Mouse (Mus musculus) kidney, postnatal 4 days (tissue): ENCODE data around the gene Trcg1.
A peak's percentile ranks its signal among the peaks of the same experiment; 100 is the strongest.

ENCODE experiments used
- DNase-seq, 2 experiments: peaks; one replicate each; pipeline ENCODE4 v3.0.0; 2021; ENCODE audit warnings: mixed read lengths in 2 of 2

Gene Trcg1

GRCm38 (mm10) chr9:57233767-57234166, 2.6 kb upstream of the Trcg1 start:
- DNase-seq, result no peak

GRCm38 (mm10) chr9:57237705-57238104, 1.3 kb downstream of the Trcg1 start:
- no peak for DNase-seq

GRCm38 (mm10) chr9:57238220-57238619, 1.9 kb downstream of the Trcg1 start:
- DNase-seq, result no peak

- DNase-seq, result no peak
Measured at GRCm38 (mm10) chr9:57241111-57241510, 4.8 kb downstream of the Trcg1 start.

DNA sequence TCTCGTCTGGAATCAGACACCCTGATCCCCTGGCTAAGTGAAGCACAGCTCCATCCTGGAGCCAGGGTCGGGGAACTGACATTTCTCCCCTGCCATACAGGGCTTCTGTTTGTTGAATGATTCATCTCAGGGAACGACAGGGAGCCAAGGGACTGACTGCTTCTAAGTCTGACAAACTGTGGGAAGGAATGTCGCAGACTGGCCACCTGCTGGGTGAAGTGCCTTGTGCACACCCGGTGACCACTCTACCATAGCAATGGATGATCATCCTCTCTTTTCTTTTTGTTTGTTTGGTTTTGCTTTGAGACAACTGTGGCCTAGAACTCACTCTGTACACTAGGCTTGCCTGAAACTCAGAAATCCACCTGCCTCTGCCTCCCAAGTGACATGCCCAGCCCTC, 6.6 kb downstream of the Trcg1 start:
- no peak for DNase-seq

DNA sequence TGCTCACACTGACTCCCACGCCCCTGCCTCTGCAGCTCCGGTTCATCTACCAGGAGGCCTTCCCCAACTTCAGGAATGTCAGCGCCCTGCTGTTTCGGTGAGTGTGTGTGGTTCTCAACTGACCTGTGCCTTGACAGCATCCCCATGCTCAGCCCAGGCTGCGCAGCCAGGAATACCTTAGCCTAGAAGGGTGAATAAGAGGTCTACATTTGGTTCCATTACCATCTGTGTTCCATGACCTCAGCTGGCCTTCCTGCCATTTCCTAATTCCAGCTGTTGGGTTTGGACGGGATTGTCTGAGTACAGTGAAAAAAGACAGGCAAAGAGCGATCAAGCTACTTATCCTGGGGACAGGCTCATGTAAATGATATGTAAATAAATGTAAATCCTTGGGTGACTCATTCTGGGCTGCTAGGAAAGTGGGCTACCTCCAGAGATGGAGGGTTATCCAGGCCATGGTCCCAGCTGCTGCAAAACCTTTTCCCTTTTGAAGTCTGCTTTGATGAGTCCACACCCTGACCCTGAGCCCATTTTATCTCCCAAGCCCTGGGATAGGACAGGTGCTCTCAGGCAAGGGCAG, 7.8 kb downstream of the Trcg1 start:
- peak in 1 of 2 experiments; percentile 42 for DNase-seq

DNA sequence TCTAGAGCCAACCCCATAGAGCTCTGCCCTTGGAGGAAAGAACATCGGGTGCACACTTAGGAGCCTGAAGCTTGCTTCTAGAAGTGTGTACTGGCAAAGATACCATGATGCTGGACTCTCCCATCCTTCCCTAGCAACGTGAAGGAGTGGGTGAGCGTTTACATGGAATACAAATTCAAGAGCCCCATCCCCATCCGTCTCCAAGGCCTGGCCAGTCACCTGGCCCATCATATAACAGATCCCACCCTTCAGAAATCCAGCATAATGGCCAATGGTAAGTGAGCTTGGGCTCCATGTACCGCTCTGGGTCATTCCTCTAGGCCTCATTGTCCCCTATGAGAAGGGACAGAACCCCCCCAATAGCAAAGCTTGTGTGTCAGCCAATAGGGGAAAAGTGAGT, 10.1 kb downstream of the Trcg1 start:
- DNase-seq, result no peak

GRCm38 (mm10) chr9:57247201-57247671, 10.9 kb downstream of the Trcg1 start:
- peak; percentile 27 to 51 for DNase-seq

- DNase-seq, result no peak
Measured at GRCm38 (mm10) chr9:57248030-57248942, 11.9 kb downstream of the Trcg1 start.

DNA sequence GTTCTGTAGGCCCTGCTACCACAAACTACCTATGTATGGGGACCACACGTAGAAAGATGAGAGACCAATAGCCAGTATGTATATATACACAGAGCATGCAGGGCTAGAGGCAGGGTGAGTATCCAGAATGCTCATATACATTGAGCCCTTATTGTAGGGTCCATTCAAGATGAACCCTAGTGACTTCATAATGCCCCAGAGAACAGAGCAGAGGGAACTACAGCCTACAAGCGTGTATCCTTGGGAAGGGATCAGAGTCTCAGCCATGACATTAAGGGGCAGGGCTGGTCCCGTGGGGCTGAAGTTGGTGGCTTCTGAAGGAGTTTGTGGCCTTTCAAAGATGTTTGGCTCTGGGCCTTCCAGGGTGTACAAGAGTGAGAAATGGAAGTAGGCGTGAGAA, 13.7 kb downstream of the Trcg1 start:
- DNase-seq, result no peak

DNA sequence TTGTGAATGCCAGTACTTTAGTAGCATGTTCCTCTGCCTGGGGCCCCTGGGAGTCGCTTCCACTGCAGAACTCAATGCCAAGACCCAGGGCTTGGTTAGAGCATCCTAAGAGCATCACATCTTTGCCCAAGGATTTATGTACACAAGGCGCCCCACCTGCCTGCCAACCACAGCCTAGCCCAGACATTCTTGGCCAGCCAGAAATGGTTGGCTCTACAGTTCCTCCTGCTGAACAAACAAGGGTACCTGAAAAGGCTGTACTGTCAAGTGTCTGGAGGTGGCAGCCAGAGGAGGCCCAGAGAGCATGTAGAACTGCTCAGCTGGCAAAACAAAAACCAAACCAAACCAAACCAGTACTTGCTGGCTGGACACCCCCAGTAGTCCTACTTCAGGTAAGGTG, 14.8 kb downstream of the Trcg1 start:
- no peak for DNase-seq

DNA sequence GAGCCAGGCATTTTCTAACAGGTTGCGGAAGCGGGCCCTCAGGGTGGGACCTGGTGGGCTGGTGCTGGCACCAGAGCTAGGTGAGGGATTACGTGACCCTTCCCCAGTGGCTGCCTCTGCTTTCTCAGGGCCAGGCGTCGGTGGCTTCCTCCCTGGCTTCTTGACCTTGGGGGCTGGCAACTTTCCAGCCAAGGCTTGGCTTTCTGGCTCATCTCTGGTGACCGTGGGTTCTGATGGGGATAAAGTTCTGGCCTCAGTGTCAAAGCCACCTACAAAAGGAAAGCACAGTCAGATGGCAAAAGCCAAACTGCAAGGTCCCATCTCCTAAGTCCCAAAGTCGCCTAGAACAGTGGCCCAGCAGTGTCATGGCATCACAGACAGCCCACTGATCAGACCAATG, 17.7 kb downstream of the Trcg1 start:
- DNase-seq, result no peak

DNA sequence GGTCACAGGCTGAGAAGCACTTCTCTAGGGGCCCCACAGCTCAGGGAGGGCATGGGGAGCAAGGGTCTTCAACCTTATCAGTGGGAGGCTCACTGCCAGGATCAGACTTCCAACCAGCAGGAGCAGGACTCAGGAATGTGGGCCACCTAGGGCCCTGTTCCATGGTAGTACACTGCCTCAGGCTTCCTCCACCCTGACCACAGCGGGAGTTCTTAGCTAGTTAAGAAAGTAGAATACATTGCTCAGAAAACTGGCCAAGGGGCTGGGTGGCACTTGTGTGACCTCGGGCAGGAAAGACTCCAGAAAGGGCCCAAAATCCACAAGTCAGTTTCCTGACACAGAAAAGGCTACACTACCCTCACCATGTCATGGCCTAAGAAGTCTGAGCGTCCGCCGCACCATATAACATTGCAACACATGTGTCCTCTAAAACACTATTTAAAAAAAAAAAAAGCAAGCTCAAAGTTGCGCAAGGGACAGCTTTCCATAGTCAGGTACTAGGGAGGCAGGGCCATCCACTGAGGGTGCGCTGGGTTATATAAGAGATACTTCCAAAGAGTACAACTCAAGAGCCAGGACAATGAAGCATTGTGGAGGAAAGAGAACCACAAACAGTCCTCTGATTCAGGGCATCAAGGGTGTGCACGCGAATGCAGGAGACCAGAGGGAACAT, 18.6 kb downstream of the Trcg1 start:
- DNase-seq, result no peak

DNA sequence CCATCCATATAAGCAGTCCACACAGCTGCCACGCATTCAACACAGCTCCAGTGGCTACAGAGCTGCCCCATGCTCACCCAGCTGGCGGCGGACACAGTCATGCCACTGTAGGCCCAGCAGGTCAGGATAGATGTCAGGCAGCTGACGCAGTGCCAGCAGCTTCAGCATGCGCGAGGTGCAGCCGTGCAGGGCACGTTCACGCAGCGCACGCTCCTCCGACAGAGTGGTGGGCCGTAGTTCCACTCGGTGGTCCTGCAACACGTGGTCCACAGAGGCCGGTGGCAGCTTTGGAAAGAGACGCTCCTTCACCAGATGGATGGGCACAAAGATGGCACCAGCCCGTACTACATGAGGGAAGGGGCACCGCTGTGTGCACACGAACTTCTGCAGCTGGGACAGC, 20.0 kb downstream of the Trcg1 start:
- DNase-seq, result no peak

DNA sequence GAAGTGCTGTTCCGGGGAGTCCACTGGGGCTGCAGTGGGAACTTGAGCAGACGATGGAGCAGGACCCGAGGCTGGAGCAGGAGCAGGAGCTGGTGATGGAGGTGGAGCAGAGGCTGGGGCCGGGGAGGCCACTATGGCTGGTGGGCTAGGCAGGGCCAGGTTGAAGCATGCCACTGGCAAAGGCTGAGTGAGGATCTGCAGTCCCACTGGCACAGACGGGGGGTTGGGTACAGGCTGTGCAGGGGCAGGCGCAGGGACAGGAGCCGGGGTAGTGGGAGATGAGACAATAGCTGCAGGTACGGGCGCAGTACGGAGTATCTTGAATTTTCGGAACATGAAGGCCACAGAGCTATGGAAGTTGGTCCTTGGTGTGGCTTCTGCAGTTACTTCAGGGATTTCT, 20.5 kb downstream of the Trcg1 start:
- no peak for DNase-seq

GRCm38 (mm10) chr9:57257627-57258026, 21.3 kb downstream of the Trcg1 start:
- DNase-seq, result no peak

GRCm38 (mm10) chr9:57259736-57260135, 23.4 kb downstream of the Trcg1 start:
- peak; percentile 96 to 98 for DNase-seq

GRCm38 (mm10) chr9:57260940-57261339, 24.6 kb downstream of the Trcg1 start:
- DNase-seq, result no peak

DNA sequence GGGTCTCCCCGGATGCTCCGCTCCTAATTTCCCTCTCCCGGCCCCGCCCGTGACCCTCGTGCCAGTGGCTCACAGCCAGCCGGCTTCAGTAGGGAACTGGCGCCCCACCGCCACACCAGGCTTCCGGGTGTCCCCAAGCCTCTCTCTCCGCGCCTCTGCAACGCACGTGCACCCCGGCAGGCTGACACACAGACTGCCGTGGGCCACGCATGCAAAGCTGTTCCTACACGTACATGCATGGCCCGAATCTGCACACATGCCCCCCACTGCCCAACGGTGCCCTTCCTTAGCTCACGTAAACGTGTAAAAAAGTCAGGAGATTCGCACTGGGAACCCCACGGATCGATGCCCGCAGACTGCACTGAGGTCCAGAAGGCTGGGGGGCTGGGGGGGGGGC, 25.2 kb downstream of the Trcg1 start:
- DNase-seq, result peak; percentile 71 to 79

DNA sequence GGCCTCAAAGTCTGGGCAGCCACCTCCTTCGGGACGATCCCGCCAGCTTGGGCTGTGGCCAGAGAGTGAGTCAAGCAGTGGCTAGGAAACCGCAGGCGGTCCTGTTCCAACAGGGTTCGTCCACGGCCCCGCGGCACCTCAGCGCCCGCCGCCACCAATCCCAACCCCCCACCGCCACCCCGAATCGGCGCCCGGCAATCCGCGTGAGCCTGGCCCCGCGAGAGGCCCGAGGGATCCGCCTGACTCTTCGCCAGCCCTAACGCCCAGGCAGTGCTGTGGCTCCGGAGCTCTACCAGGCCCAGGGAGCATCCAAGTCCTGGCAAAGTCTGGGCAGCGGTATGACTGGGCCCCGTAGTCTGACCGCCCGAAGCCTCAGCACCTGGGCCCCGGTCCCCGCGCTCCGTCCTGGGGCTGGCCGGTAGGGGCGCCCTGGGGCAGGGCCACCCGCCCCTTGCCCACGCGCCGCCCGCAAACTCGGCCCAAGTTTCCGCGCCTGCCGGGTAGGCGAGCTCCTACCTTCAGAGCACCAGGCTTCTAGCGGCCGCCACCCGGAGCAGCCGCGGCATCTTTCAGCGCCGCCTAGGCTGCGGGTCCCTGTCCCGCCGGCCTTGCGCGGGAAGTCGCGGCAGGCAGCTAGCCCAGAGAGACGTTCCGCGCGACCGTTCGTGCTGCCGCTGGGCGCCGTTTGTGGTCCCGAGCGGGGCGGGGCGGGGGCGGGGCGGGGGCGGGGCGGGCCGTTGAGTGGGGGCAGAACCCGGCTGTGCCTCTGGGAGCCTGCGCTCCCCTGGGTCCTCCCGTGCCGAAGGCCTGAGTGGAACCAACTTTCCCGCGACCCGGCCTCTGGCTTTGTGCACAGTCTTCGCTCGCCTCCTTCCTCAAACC, 25.8 kb downstream of the Trcg1 start, which contains the start of gene 1700017B05Rik:
1700017B05Rik (minus strand) TSS at position 700 of the 882 bp plus-strand sequence.
- DNase-seq, result peak; percentile 84 to 91

- no peak for DNase-seq
Measured at GRCm38 (mm10) chr9:57262795-57263684, 26.7 kb downstream of the Trcg1 start.
